In the genomic region with DNA sequence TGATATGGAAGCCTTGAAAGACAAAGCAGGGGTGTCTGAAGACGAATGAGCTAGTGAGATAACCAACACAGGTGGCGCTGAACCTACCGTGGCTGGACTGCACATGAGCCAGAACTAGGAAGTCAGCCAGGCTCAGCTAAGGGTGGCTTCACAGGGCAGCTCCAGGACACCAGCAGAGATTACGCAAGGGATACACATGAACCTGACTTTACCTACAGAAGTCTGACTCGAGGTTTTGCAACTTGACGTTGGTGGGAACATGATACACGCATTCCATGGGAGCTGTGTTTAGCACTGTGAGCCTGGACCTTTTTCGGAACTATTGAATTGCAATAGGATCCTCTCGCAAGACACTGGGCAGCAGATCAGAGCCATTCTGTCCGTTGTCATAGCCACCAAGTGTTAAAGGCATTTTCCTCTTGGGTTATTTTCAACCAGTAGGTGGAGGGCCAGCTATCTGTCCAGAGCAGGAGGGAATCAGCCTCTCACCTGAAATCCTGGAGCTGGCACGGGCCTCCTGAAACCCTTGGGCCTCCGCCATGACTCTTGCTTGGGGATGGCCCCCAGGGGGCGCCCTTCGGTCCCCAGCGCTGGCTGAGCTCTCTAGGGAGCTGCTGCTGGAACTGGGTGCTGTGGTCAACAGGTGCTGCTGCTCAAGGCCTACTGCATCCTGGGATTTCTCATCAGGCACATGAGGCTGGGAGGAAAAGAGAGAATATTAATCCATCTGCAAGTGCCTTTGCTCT, we compare ENCODE assay signal across 8 mouse cellular contexts. TPM values are rescaled to one million over a fixed set of nuclear protein-coding genes. Genes with fewer than 3 reads are reported as not detected.
DNase-seq lines count a peak whose midpoint lies in the region; ATAC-seq and TF ChIP-seq lines count a peak whose summit lies in the region.

No protein-coding gene starts in this region.

- H3K4me2 ChIP-seq in kidney, embryonic 14.5 days (replicated peaks; ENCODE audit: low read depth, low read length) = no peak overlapping the region

- no peak for TF ChIP-seq POLR2A in kidney, adult 2 months (IDR thresholded peaks at IDR 0.05; ENCODE audit: low read depth, low read length)

- H3K4me1 ChIP-seq in kidney, adult 2 months (ENCODE audit: control insufficient read depth, insufficient read depth, low read length) = no peaks in the 10 kb centered on the region
- H3K4me1 ChIP-seq in kidney, embryonic 14.5 days (ENCODE audit: control insufficient read depth, insufficient read depth, low read length) = 0 out of 2 replicates have a peak, but pooled peaks cover 6% of the 10 kb centered on the region
- peaks cover 9% of the 10 kb centered on the region for H3K4me1 ChIP-seq in limb, embryonic 10.5 days

- WGBS in kidney, adult 2 months = 65% methylated on average over 15 of the region's 15 CpGs
- 64% methylated on average over 15 of the region's 15 CpGs for WGBS in kidney, embryonic 14.5 days
- WGBS in limb, embryonic 10.5 days = 67% methylated on average over 15 of the region's 15 CpGs

- H3K27ac ChIP-seq in kidney, adult 2 months (ENCODE audit: insufficient read depth, low read depth, low read length) = no peak overlapping the region
- no peak overlapping the region for H3K27ac ChIP-seq in kidney, embryonic 14.5 days (ENCODE audit: low read depth, low read length)
- H3K27ac ChIP-seq in limb, embryonic 10.5 days = no peak overlapping the region

- TF ChIP-seq CTCF in kidney, adult 2 months (conservative IDR thresholded peaks at IDR 0.05; ENCODE audit: insufficient read depth, insufficient read length, low read depth, low read length) = peak; percentile 42

- peak; percentile 32 for DNase-seq in kidney, adult 2 months
- DNase-seq in CD4-positive helper T cell, adult 2 months (ENCODE audit: low read depth, low spot score) = peak; percentile 50
- peak; percentile 84 for DNase-seq in ZHBTc4 (ENCODE audit: low read depth, low spot score)
- peak; percentile 43 for DNase-seq in limb, embryonic 10.5 days (ENCODE audit: low spot score)
- peak; percentile 52 to 57 for DNase-seq in spleen, postnatal 36 days (ENCODE audit: low spot score in 2 of 2)
- DNase-seq in layer of hippocampus, postnatal 14 days (ENCODE audit: low spot score in 2 of 2) = no peak
- no peak for DNase-seq in embryo, embryonic 9.5 days (ENCODE audit: extremely low spot score)

- no peak overlapping the region for H3K4me3 ChIP-seq in kidney, adult 2 months (ENCODE audit: insufficient read depth, low read depth, low read length)
- H3K4me3 ChIP-seq in kidney, embryonic 14.5 days (ENCODE audit: low read length) = no peak overlapping the region
- no peak overlapping the region for H3K4me3 ChIP-seq in limb, embryonic 10.5 days

- no peaks in the 10 kb centered on the region for H3K9me3 ChIP-seq in kidney, embryonic 14.5 days (ENCODE audit: control insufficient read depth, low read length)
- no peaks in the 10 kb centered on the region for H3K9me3 ChIP-seq in limb, embryonic 10.5 days (replicated peaks)

- no peaks in the 10 kb centered on the region for H3K27me3 ChIP-seq in kidney, adult 2 months (replicated peaks; ENCODE audit: control insufficient read depth, insufficient read depth, low read length)
- H3K27me3 ChIP-seq in kidney, embryonic 14.5 days (ENCODE audit: control insufficient read depth, insufficient read depth, low read length) = no peaks in the 10 kb centered on the region
- H3K27me3 ChIP-seq in limb, embryonic 10.5 days (ENCODE audit: low read depth, poor library complexity, severe bottlenecking) = no peaks in the 10 kb centered on the region

- ATAC-seq in kidney, embryonic 14.5 days (ENCODE audit: low FRiP score, low TSS enrichment) = no peak

- H3K9ac ChIP-seq in kidney, embryonic 14.5 days (ENCODE audit: low read depth, low read length) = no peak overlapping the region

- no peaks in the 10 kb centered on the region for H3K36me3 ChIP-seq in kidney, adult 2 months (ENCODE audit: control insufficient read depth, insufficient read depth, low read length)
- H3K36me3 ChIP-seq in kidney, embryonic 14.5 days (ENCODE audit: control insufficient read depth, insufficient read depth, low read length) = no peaks in the 10 kb centered on the region
- no peaks in the 10 kb centered on the region for H3K36me3 ChIP-seq in limb, embryonic 10.5 days

RNA-seq across cellular contexts. Expression of gene Vps13d, which starts 24.6 kb away (rescaled TPM):
- polyA plus RNA-seq in kidney, adult 2 months (2012; rRNA removed) = 18.4 and 19.8 TPM in 2 replicates
- polyA plus RNA-seq in kidney, embryonic 14.5 days (2014; fragmentation: Nextera tagmentation; extraction: Ambion mirVana) = 10.1 and 12.6 TPM in 2 replicates
- 6.3 and 8.7 TPM in 2 replicates for polyA plus RNA-seq in limb, embryonic 10.5 days (2016; fragmentation: Nextera tagmentation; extraction: Ambion mirVana)
- total RNA-seq in layer of hippocampus, postnatal 14 days (2021) = 10 to 100 TPM; 68.2 to 75.9 TPM

RNA-seq across cellular contexts. Expression of gene Tnfrsf1b, which starts 27.3 kb away (rescaled TPM):
- polyA plus RNA-seq in kidney, adult 2 months (2012; rRNA removed) = 6.5 and 8.4 TPM in 2 replicates
- 0.97 and 3.0 TPM in 2 replicates for polyA plus RNA-seq in kidney, embryonic 14.5 days (2014; fragmentation: Nextera tagmentation; extraction: Ambion mirVana)
- 1.9 and 2.1 TPM in 2 replicates for polyA plus RNA-seq in limb, embryonic 10.5 days (2016; fragmentation: Nextera tagmentation; extraction: Ambion mirVana)
- total RNA-seq in layer of hippocampus, postnatal 14 days (2021) = 1 to 10 TPM; 2.9 TPM

Comparison
In these comparisons a context has a peak if more than half of its experiments do, and no peak if none do; other contexts are left out.
1. DNase-seq: peak in kidney, adult 2 months (single experiment), CD4-positive helper T cell, adult 2 months (single experiment), ZHBTc4 (single experiment), limb, embryonic 10.5 days (single experiment) and spleen, postnatal 36 days (2 of 2); none in layer of hippocampus, postnatal 14 days (0 of 2) and embryo, embryonic 9.5 days (single experiment).